Mouse (Mus musculus): Measurements from ENCODE around the gene Gm5936.
"Not testable (repeated sequence)": the region's sequence is repeated elsewhere in the genome, so short reads cannot be mapped to it uniquely, and the experiment has no call there.

The Gm5936 gene

GRCm38 (mm10) chrX:74836842-74837522 lies at the start of gene Gm5936:
Gene Gm5936 (plus strand): TSS chrX:74837196.
- not testable (repeated sequence) for DNase-seq (ENCODE audit: low read depth in 1 of 2, low spot score in 2 of 2)

GRCm38 (mm10) chrX:74856104-74856503 lies 19.1 kb downstream of the Gm5936 start:
- DNase-seq (ENCODE audit: low read depth in 1 of 2, low spot score in 2 of 2) = not testable (repeated sequence)

GRCm38 (mm10) chrX:74880123-74880522 lies 43.1 kb downstream of the Gm5936 start:
- DNase-seq (ENCODE audit: low read depth in 1 of 2, low spot score in 2 of 2) = not testable (repeated sequence)

Data from monocyte, adult 2 months (primary cell).